Mouse (Mus musculus) brain, embryonic 14.5 days (tissue): ENCODE measurements around the gene Fank1.

Experiments
- CTCF ChIP-seq: fragments of 200-500 bp; IDR thresholded peaks from 2 replicates; pipeline ENCODE4 v1.5.1; 2012; ENCODE audit warnings: inconsistent platforms, mild to moderate bottlenecking, moderate library complexity, borderline replicate concordance; ENCODE audit not compliant: insufficient read depth, insufficient read length; ENCODE audit errors: extremely low read depth
- POLR2A ChIP-seq: fragments of 200-500 bp; IDR thresholded peaks from 2 replicates; pipeline ENCODE4 v1.6.1; 2012; ENCODE audit warnings: mild to moderate bottlenecking, inconsistent platforms, borderline replicate concordance; ENCODE audit not compliant: poor library complexity, insufficient read depth, insufficient read length, severe bottlenecking; ENCODE audit errors: extremely low read depth

DNA sequence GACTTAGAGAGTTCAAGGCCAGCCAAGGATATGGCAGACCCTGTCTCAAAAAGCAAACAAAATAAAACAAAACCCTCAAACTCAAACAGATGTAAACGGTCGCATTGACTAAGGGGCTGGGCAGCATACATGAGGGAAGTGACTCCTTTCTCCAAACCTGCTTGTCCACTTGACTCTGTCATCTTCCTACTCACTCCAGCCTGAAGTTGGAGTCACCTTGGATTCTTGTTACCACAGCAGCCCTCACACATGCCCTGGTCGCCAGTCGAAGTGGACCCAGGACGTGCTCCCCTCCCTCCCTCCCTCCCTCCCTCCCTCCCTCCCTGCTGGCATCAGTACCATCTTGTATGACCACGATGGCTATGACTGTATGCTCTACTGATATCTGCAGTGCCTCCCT is 4.9 kb downstream of the Fank1 start:
- TF ChIP-seq CTCF (no peak), POLR2A (no peak)
